In genomic region chr4:152026751-152027508, GRCm38 (mm10) we compare ENCODE assay signal across 8 mouse cellular contexts. TPM values are rescaled to one million over a fixed set of nuclear protein-coding genes. Genes with fewer than 3 reads are reported as not detected.
DNase-seq lines count a peak whose midpoint lies in the region; ATAC-seq lines count a peak whose summit lies in the region.

No protein-coding gene starts in this region.

- no peaks in the 10 kb centered on the region for H3K9me3 ChIP-seq in hindbrain, embryonic 12.5 days (replicated peaks)
- H3K9me3 ChIP-seq in liver, embryonic 16.5 days (replicated peaks; ENCODE audit: control insufficient read depth, low read length) = no peaks in the 10 kb centered on the region
- H3K9me3 ChIP-seq in neural tube, embryonic 14.5 days (ENCODE audit: control insufficient read depth, low read length) = no peaks in the 10 kb centered on the region

- H3K27me3 ChIP-seq in hindbrain, embryonic 12.5 days = peaks cover 3% of the 10 kb centered on the region; the same call in 1 of the 2 replicates
- H3K27me3 ChIP-seq in liver, embryonic 16.5 days (ENCODE audit: control insufficient read depth, insufficient read depth, low read depth, low read length) = no peaks in the 10 kb centered on the region
- no peaks in the 10 kb centered on the region for H3K27me3 ChIP-seq in neural tube, embryonic 14.5 days (ENCODE audit: control insufficient read depth, insufficient read depth, low read length)

- DNase-seq in cerebellum, postnatal 4 days (ENCODE audit: low spot score in 2 of 2) = no peak
- DNase-seq in thymus, postnatal 4 days = peak; percentile 34
- DNase-seq in thymus, postnatal 25 days = no peak
- DNase-seq in frontal cortex, postnatal 36 days (ENCODE audit: low spot score in 2 of 2) = no peak

- H3K4me1 ChIP-seq in hindbrain, embryonic 12.5 days = peaks cover 43% of the 10 kb centered on the region
- peaks cover 27% of the 10 kb centered on the region for H3K4me1 ChIP-seq in liver, embryonic 16.5 days (ENCODE audit: control insufficient read depth, low read depth, low read length)
- peaks cover 42% of the 10 kb centered on the region for H3K4me1 ChIP-seq in neural tube, embryonic 14.5 days (ENCODE audit: control insufficient read depth, insufficient read depth, low read length)

- peaks cover 31% of the 10 kb centered on the region for H3K36me3 ChIP-seq in hindbrain, embryonic 12.5 days
- peaks cover 4% of the 10 kb centered on the region; the same call in 1 of the 2 replicates for H3K36me3 ChIP-seq in liver, embryonic 16.5 days (ENCODE audit: control insufficient read depth, insufficient read depth)
- H3K36me3 ChIP-seq in neural tube, embryonic 14.5 days (ENCODE audit: control insufficient read depth, insufficient read depth, low read length) = peaks cover 4% of the 10 kb centered on the region

- peak overlapping the region; percentile 83 for H3K9ac ChIP-seq in hindbrain, embryonic 12.5 days
- H3K9ac ChIP-seq in liver, embryonic 16.5 days (ENCODE audit: low read depth, low read length) = peak overlapping the region; percentile 81
- peak overlapping the region; percentile 65 for H3K9ac ChIP-seq in neural tube, embryonic 14.5 days (replicated peaks; ENCODE audit: low read depth, low read length)

- H3K4me3 ChIP-seq in hindbrain, embryonic 12.5 days = peak overlapping the region; percentile 82
- peak overlapping the region; percentile 85 for H3K4me3 ChIP-seq in liver, embryonic 16.5 days (ENCODE audit: low read depth, low read length)
- peak overlapping the region; percentile 64 for H3K4me3 ChIP-seq in neural tube, embryonic 14.5 days (ENCODE audit: low read depth, low read length)

- H3K4me2 ChIP-seq in hindbrain, embryonic 12.5 days (replicated peaks) = peak overlapping the region; percentile 99
- peak overlapping the region; percentile 96 for H3K4me2 ChIP-seq in liver, embryonic 16.5 days (ENCODE audit: low read depth, low read length)
- H3K4me2 ChIP-seq in neural tube, embryonic 14.5 days (ENCODE audit: low read depth, low read length) = peak overlapping the region; percentile 96

- 3% methylated on average over 40 of the region's 41 CpGs for WGBS in hindbrain, embryonic 12.5 days
- 3% methylated on average over 37 of the region's 41 CpGs for WGBS in liver, embryonic 16.5 days (ENCODE audit: insufficient replicate concordance)
- 3% methylated on average over 41 of the region's 41 CpGs for WGBS in neural tube, embryonic 14.5 days

- peak overlapping the region; percentile 72; the same call in 1 of the 2 replicates for H3K27ac ChIP-seq in hindbrain, embryonic 12.5 days
- H3K27ac ChIP-seq in liver, embryonic 16.5 days (ENCODE audit: low read length) = peak overlapping the region; percentile 84
- H3K27ac ChIP-seq in neural tube, embryonic 14.5 days (ENCODE audit: low read depth, low read length) = no peak overlapping the region

- 0 out of 2 replicates have a peak, but pooled peaks have one; percentile 22 for ATAC-seq in cerebellum, adult (ENCODE audit: insufficient number of reproducible peaks, low FRiP score, low TSS enrichment)
- peak; percentile 78 for ATAC-seq in hindbrain, embryonic 12.5 days (ENCODE audit: low FRiP score)
- ATAC-seq in liver, embryonic 16.5 days (ENCODE audit: low read depth) = peak; percentile 67
- ATAC-seq in neural tube, embryonic 14.5 days (ENCODE audit: low read depth) = peak; percentile 57

RNA-seq across cellular contexts. Expression of gene Zbtb48, which starts 0.5 kb away (rescaled TPM):
- 20.4 and 25.2 TPM in 2 replicates for polyA plus RNA-seq in hindbrain, embryonic 12.5 days (2016; fragmentation: Nextera tagmentation; extraction: Ambion mirVana)
- 8.0 and 11.1 TPM in 2 replicates for polyA plus RNA-seq in liver, embryonic 16.5 days (2015; fragmentation: Nextera tagmentation; extraction: Ambion mirVana)
- 16.2 and 20.7 TPM in 2 replicates for polyA plus RNA-seq in neural tube, embryonic 14.5 days (2014; fragmentation: Nextera tagmentation; extraction: Ambion mirVana)

RNA-seq across cellular contexts. Expression of gene Tas1r1, which starts 11.4 kb away (rescaled TPM):
- 1.0 and 1.2 TPM in 2 replicates for polyA plus RNA-seq in hindbrain, embryonic 12.5 days (2016; fragmentation: Nextera tagmentation; extraction: Ambion mirVana)
- 0.11 and 0.12 TPM in 2 replicates for polyA plus RNA-seq in liver, embryonic 16.5 days (2015; fragmentation: Nextera tagmentation; extraction: Ambion mirVana)
- 1.4 and 2.1 TPM in 2 replicates for polyA plus RNA-seq in neural tube, embryonic 14.5 days (2014; fragmentation: Nextera tagmentation; extraction: Ambion mirVana)

RNA-seq across cellular contexts. Expression of gene Nol9, which starts 12.2 kb away (rescaled TPM):
- polyA plus RNA-seq in hindbrain, embryonic 12.5 days (2016; fragmentation: Nextera tagmentation; extraction: Ambion mirVana) = 32.6 and 33.9 TPM in 2 replicates
- 10.5 and 11.5 TPM in 2 replicates for polyA plus RNA-seq in liver, embryonic 16.5 days (2015; fragmentation: Nextera tagmentation; extraction: Ambion mirVana)
- polyA plus RNA-seq in neural tube, embryonic 14.5 days (2014; fragmentation: Nextera tagmentation; extraction: Ambion mirVana) = 26.1 and 29.8 TPM in 2 replicates

RNA-seq across cellular contexts. Expression of gene Klhl21, which starts 18.3 kb away (rescaled TPM):
- 8.0 and 8.2 TPM in 2 replicates for polyA plus RNA-seq in hindbrain, embryonic 12.5 days (2016; fragmentation: Nextera tagmentation; extraction: Ambion mirVana)
- 3.8 and 4.6 TPM in 2 replicates for polyA plus RNA-seq in liver, embryonic 16.5 days (2015; fragmentation: Nextera tagmentation; extraction: Ambion mirVana)
- 2.1 and 3.0 TPM in 2 replicates for polyA plus RNA-seq in neural tube, embryonic 14.5 days (2014; fragmentation: Nextera tagmentation; extraction: Ambion mirVana)

RNA-seq across cellular contexts. Expression of gene Phf13, which starts 30.9 kb away (rescaled TPM):
- polyA plus RNA-seq in hindbrain, embryonic 12.5 days (2016; fragmentation: Nextera tagmentation; extraction: Ambion mirVana) = 29.2 and 29.7 TPM in 2 replicates
- polyA plus RNA-seq in liver, embryonic 16.5 days (2015; fragmentation: Nextera tagmentation; extraction: Ambion mirVana) = 4.1 and 4.5 TPM in 2 replicates
- 15.1 and 22.1 TPM in 2 replicates for polyA plus RNA-seq in neural tube, embryonic 14.5 days (2014; fragmentation: Nextera tagmentation; extraction: Ambion mirVana)

Comparison
In these comparisons a context has a peak if more than half of its experiments do, and no peak if none do; other contexts are left out.
1. ATAC-seq: peak in every context shown above with its lines; median percentile 78 in hindbrain, embryonic 12.5 days; 67 in liver, embryonic 16.5 days; 57 in neural tube, embryonic 14.5 days; 22 in cerebellum, adult.